Mouse (Mus musculus) A20 (cell line): ENCODE results near the gene Hspb3.

Experiments
- DNase-seq: peaks from one replicate; pipeline ENCODE4 v3.0.0-alpha.2; 2011; ENCODE audit warnings: low read depth, low spot score

The Hspb3 gene

GRCm38 (mm10) chr13:113635799-113636222, 27.7 kb downstream of the Hspb3 start:
- no peak for DNase-seq

DNA sequence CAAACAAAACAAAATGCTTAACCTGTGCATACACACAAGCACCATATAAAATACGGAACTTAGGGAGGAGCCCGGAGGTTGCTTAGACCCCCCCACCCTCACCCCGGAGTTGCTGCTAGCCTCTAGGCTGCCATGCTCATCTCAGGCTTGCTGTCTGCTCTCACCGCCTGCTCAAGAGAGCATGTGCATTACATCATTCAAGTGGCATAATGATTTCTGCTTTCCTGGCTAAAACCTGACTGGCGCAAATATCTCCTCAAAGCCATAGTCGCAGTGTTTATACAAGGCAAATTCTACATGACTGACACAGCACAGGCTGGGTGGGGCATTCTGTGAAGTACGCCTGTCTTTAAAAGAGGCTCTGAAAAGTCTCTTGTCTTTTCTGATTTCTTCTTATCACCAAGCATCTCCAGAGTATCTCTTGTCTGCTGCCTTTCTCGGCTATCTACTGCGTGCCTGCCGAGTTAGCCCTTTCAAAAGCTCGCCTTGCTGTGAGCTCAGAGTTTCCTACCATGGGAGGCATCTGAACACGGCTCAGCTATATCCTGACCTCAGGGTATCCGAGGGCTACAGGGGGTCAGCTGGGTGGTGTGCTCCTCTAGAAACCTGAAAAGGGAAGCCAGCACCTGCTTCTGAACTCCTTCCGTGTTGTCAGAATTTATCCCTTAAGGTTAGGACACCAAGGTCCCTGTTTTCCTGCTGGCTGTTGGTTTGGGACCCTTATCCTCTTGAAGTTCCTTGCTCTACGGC, 28.6 kb downstream of the Hspb3 start:
- DNase-seq: no peak

- peak; percentile 57 for DNase-seq
Measured at GRCm38 (mm10) chr13:113632506-113632905, 31.0 kb downstream of the Hspb3 start.

DNA sequence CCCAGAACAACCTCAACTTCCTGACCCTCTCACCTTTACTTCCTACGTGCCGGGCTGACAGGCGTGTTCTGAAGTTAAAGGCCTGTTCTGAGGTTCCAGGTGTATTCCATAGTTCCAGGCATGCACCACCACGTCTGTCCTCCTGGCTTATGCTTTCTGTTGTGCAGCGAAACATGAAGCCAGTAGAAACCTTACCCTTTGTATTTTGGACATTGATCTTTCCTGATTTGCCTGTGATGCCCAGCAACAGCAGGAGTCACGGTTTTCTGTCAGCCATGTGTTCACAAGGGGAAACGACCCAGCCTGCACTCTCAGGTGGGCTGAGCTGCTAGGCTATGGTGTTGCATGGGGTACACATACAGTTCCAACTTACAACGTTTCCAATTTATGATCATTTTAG, 35.9 kb downstream of the Hspb3 start:
- DNase-seq: no peak

- DNase-seq: no peak
Measured at GRCm38 (mm10) chr13:113622865-113623255, 40.6 kb downstream of the Hspb3 start.

DNA sequence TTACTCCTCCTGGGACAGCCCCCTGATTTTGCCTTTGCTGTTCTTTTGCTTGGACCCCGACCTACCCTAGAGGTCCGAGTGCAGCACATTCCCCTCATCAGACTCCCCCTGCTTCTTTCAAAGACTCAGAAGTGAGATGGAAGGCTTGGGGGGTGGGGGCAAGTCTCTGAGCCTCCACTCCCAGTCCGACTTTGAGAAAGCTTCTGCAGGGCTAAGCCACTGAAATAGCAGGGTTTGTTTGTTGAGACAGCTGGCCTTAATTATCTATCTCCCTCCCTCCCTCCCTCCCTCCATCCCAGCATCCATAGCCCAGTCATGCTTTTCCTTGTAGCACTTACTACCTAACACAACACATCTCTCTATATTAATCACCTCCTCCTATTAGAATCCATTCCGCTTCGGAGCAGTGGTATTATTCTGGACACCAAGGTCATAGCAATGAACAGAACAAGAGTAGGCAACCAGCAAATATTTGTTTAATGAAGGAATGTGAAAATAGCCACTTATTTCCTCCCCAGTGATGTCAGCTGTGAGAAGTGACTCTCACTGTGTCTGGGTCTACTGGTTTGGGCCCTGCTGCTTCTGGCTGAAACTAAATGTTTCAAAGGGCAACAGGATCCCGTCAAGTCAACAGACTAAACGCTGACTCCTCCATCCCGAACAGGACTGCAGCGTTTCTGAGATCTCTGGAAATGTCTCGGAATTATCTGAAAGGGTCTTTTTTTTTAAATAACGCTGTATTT, 41.2 kb downstream of the Hspb3 start:
- DNase-seq: no peak

DNA sequence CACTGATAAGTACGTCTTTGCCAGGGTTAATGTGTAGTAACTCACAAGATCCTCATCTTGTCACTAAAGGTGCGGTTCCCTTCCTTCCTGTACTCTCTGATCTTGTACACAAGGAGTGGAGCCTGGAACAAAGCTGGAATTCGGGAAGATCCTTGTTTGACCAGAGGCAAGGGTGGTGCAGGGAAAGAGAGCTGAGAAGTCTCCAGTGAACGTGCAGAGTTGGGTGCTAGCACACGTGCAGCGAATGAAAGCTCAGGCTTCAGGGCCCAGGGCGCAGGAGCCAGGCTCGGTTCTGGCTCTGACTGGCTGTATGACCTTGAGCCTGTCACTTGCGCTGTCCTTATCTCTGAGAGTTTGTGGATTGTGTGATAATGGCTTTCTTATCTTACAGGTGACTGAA, 44.5 kb downstream of the Hspb3 start:
- DNase-seq: no peak

DNA sequence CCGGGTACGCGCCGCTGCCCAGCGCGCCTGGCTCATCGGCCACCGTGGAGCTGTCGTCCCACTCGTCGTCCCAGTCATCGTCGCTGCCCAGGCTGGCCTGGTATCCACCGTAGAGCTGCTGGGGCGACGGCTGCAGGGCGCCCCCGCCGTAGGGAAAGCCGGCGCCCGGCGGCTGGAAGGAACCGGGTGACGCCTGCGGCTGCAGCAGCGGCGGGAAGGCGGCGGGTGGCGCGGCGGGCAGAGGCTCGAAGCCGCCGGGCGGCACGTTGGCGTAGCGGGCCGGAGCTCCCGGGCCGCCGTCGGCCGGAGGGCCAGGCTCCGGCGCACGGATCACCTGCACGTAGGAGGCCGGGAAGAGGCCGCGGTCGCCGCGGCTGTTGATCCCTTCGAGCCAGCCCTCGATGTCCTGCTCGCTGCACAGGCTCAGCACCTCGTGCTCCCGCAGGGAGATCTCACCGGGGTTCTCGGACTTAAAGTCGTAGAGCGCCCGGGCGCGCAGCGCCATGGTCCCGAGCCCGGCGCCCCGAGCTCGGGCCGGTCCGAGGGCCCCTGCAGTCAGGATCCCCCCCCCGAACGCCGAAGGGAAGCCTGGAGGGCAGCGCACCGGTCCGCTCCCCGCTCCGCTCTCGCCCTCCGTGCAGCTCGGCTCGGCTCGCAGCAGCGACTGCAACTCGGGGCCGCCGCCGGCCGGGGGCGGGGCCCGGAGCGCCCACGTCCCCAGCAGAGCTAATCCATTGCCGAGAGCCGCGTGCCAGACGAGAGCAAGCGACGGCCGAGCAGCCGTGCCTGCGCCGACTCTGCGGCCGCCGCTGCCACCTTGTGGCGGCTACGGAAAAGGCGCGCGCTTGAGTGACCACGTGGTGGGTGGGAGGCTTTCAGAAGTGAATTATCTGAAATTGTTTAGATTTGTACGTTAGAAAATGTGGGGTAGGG, 45.3 kb downstream of the Hspb3 start, which contains the start of gene Snx18:
TSS of gene Snx18 (minus strand) at position 674 of the 933 bp plus-strand sequence.
- peak; percentile 93 for DNase-seq

DNA sequence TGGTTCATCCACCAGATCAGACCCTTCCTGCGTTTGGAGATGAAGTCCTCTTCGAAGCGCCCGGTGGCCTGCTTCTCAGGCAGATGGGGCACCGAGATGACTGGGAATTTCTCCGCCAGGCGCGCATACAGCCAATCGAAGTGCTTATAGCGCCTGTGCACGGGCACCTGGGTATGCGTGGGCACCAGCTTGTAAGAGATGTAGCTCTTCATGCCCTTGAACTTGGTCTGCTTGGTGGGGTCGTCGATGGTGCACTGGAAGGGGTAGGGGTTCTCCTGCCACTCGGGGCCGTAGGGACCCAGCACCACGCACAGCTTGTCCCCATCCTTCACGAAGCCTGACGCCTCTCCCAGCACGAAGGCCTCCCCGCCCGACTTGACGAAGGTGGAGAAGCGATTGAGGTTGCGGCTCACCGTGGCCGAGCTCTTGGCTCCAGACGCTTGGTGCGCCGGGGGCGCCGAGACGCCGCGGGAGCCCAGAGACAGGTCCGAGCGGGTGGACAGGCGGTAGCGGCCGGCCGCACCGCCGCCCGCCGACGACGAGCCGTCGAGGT, 46.1 kb downstream of the Hspb3 start:
- DNase-seq: no peak

- DNase-seq: peak; percentile 46
Measured at GRCm38 (mm10) chr13:113616751-113617337, 46.6 kb downstream of the Hspb3 start.

DNA sequence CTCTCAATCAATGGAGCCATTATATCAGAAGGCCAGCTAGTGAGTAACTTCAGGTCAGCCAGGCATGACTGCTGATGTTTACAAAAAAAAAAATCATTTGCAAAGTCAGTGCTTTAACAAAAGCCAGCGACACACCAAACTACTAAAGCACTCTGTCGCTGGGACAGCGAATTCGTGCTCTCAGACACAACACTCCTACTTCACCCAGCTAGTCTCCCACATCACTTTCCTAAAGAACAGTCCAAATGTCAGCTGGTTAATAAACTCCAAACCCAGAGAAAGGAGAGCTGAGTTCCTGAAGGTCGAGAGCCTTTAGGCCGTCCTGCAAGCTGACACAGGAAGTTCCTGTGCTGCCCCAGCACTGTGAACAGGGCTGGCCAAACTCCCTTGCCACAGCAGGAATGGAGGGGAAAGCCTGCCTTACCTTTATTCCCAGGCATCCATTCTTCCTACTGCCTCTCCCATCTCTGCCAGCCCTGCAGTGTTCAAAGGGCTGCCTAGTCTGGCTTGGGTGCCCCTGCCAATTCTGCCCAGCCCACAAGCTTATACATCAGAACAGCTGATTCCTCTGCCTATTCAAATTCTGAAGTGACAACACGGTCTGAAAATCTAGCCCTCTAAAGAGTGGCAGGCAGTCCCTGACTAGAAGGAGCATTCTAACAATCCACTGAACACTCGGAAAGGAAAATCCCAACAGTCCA, 47.4 kb downstream of the Hspb3 start:
- peak; percentile 74 for DNase-seq

DNA sequence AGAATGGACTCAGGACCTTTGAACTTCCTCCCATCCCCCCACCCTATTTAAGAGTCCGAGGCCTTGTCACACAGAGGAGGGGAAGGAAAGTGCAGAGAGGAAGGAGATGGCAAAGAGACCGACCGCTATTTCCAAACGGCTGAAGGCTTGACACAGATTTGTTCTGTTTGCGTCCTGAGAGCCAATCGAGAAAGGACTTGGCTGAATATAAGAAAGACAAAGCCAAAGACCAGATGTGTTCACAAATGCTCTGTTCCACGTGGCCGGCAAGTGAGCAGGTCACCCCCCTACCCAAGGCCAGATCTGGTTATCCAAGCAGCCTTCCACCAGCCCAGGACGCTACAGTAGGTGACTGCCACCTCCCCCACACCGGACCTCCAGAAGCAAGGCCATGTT, 47.9 kb downstream of the Hspb3 start:
- peak; percentile 71 for DNase-seq

DNA sequence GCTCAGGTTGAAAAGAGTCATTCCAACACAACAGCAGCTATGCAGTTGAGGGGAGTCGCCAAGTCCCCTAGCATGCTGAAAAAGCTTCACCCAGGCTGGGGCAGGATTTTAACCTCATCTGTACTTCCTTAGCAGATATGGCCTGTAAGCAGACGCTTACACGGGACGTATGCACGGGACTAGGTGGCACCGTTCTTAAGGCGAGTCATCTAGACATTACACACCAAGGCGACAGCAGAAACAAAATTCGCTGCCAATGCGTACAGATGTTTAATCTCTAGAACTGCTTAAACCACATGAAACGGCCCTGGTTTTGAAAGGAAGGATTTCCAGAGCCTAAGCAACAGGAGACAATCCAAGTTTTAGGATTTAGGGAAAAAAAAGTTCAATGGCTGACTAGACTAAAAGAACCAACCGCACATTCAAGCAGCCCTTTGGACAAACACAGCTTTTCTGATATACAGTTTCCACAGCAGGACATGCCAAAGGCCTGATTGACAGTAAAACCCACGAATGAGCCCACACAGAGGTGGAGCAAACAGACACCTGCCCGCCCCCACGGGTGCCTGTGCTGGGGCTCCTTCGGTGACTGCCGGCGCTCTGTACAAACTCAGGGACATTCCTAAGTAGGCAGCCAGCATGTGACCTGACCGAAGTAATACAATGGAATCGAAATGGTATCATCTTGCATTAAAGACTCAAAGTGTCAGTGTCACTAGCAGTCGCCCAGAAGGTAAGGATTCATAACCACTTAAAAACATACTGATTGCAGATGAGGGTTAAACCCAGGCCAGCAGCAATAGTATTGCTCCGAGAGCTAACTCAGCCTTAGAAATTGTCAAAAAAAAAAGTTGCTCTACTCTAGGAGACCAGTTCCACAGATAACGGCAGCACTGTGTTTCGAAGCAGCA, 48.6 kb downstream of the Hspb3 start:
- DNase-seq: peak; percentile 88

DNA sequence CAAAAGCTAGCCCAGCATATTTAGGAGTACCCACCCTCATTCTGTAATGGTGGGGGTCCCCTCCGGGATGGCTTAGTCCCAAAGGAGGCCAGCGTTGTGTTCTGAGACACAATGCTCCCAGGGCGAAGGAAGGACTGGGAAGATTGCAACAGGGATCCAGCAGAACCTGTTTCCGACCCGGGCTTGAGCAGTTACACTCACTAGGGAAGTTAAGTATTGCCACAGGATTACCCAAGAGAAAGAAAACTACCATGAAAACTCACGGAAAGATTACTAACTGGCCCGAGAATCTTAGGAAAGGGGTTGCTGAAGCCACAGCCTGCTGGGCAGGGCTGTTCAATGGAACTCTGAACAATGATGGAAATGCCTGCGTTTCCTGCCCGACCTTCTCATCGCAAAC, 49.6 kb downstream of the Hspb3 start:
- DNase-seq: no peak

DNA sequence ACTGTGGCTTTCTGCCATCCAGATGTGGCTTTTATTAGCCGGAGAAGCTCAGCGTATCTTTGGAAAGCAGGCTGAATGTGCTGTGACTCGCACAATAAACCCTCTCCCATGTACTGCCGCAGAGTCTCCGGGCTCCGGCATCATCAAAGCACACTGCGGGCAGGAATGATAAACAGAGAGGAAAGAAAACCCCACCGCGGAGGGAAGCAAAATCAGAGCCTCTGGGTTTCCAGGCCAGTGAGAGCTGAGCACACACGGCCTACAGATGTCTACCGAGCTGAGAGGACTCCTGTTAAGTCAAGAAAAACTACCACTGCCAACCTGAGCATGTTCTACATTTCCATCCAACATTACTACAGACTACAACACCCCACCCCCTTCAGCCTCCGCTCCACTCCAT, 50.1 kb downstream of the Hspb3 start:
- DNase-seq: no peak
